Mouse (Mus musculus) midbrain, embryonic 10.5 days (tissue): ENCODE data around the gene Lgals3. TPM values are rescaled to one million over a fixed set of nuclear protein-coding genes. Genes with fewer than 3 reads are reported as not detected.
"Not testable (repeated sequence)": the region's sequence is repeated elsewhere in the genome, so short reads cannot be mapped to it uniquely, and the experiment has no call there.

Source experiments
- DNase-seq: peaks from one replicate; pipeline ENCODE4 v3.0.0-alpha.2; 2017; ENCODE audit warnings: low spot score
- H3K27ac ChIP-seq: fragments of 300-500 bp; sonication (generic); replicated peaks from 2 replicates; pipeline ENCODE4 v1.5.1; 2016; ENCODE audit warnings: mild to moderate bottlenecking
- H3K27me3 ChIP-seq: fragments of 300-500 bp; sonication (generic); 2 replicates; pipeline ENCODE4 v1.6.1; 2016; ENCODE audit warnings: low read depth, mild to moderate bottlenecking; ENCODE audit not compliant: poor library complexity, severe bottlenecking
- H3K36me3 ChIP-seq: fragments of 300-500 bp; sonication (generic); 2 replicates; pipeline ENCODE4 v1.6.1; 2016; ENCODE audit warnings: mild to moderate bottlenecking, moderate library complexity
- H3K4me1 ChIP-seq: fragments of 300-500 bp; sonication (generic); 2 replicates; pipeline ENCODE4 v1.6.1; 2016
- H3K4me3 ChIP-seq: fragments of 300-500 bp; sonication (generic); 2 replicates; pipeline ENCODE4 v1.5.1; 2016; ENCODE audit warnings: mild to moderate bottlenecking, moderate library complexity
- H3K9me3 ChIP-seq: fragments of 300-500 bp; sonication (generic); replicated peaks from 2 replicates; pipeline ENCODE4 v1.6.1; 2016; ENCODE audit warnings: mild to moderate bottlenecking
- WGBS: fragments of 180-500 bp; shearing (Covaris S2); methylation state at CpG from one replicate; pipeline ENCODE4 v1.1.7; 2016; 5-methylcytosine and 5-hydroxymethylcytosine counted together
- polyA plus RNA-seq: library from polyadenylated mRNA; unstranded; fragments of >200 nt; fragmentation: Nextera tagmentation; extraction: Ambion mirVana; gene quantifications from 2 replicates; pipeline ENCODE4 v1.2.1, GENCODE M21; 2016

The Lgals3 gene
- polyA plus RNA-seq: 0.37 and 1.3 TPM in 2 replicates

GRCm38 (mm10) chr14:47367461-47367860 is at the start of gene Lgals3:
TSS of gene Lgals3 (plus strand) at chr14:47367751.
- Histone ChIP-seq H3K4me1 (peaks cover 24% of the 10 kb centered on the region), H3K4me3 (no peak within 1 kb of the TSS), H3K27ac (peak within 1 kb of the TSS; percentile 69), H3K36me3 (no peaks in the 10 kb centered on the region), H3K9me3 (no peaks in the 10 kb centered on the region), H3K27me3 (peaks cover 10% of the 10 kb centered on the region)
- WGBS: 46% methylated on average over 9 of the region's 9 CpGs
- peak; percentile 69 for DNase-seq

GRCm38 (mm10) chr14:47319362-47319761 is 48.2 kb upstream of the Lgals3 start:
- no peaks in the 10 kb centered on the region for H3K9me3 ChIP-seq
- 94% methylated on average over 5 of the region's 5 CpGs for WGBS
- no peak overlapping the region for H3K4me3 ChIP-seq
- no peak overlapping the region for H3K27ac ChIP-seq
- peaks cover 80% of the 10 kb centered on the region for H3K36me3 ChIP-seq
- no peaks in the 10 kb centered on the region for H3K4me1 ChIP-seq
- H3K27me3 ChIP-seq: no peaks in the 10 kb centered on the region
- no peak for DNase-seq

GRCm38 (mm10) chr14:47321581-47321980 is 46.0 kb upstream of the Lgals3 start:
- H3K9me3 ChIP-seq, DNase-seq, H3K4me1 ChIP-seq, H3K4me3 ChIP-seq, H3K27me3 ChIP-seq, H3K27ac ChIP-seq: not testable (repeated sequence)
- 96% methylated on average over 7 of the region's 8 CpGs for WGBS
- peaks cover 70% of the 10 kb centered on the region for H3K36me3 ChIP-seq

DNA sequence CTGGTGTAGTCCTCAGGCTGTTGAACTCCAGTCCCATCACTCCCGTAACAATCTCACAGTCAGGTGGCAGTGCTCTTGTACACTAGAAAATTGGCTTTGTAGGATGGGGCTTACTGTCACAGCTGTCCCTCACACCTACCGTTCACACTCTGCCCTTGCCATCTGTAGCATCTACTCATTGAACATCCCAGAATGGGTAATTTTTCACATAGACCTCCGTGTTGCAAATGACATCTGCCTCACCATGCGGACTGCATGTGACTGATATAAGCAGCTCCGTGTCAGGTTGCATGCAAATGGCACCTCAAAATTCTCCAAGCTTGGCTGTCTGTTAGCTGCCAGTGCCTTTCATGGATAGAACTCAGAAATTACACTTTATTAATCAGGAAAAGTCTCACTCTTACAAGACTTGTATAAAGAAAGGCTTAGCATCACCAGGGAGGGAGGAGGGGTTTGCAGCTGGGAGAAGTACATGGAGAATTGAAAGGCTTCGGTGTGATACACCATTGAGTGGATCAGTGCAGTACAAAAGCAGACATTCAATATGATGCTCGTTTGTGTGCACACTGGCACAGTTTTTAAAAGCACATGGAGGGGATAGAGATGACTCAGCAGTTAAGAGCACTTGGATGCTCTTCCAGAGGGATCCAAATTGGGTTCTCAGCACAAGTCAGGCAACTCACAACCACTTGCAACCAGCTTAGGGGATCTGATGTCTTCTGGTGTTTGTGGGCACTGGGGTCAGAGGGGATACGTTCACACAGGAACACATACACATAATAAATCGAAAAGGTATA is 41.4 kb upstream of the Lgals3 start:
- no peak for DNase-seq
- Histone ChIP-seq H3K4me1 (peaks cover 6% of the 10 kb centered on the region; the same call in 1 of the 2 replicates), H3K27ac (no peak overlapping the region), H3K36me3 (peaks cover 30% of the 10 kb centered on the region), H3K9me3 (no peaks in the 10 kb centered on the region), H3K4me3 (no peak overlapping the region), H3K27me3 (no peaks in the 10 kb centered on the region)
- WGBS: 85% methylated on average over 9 of the region's 9 CpGs

DNA sequence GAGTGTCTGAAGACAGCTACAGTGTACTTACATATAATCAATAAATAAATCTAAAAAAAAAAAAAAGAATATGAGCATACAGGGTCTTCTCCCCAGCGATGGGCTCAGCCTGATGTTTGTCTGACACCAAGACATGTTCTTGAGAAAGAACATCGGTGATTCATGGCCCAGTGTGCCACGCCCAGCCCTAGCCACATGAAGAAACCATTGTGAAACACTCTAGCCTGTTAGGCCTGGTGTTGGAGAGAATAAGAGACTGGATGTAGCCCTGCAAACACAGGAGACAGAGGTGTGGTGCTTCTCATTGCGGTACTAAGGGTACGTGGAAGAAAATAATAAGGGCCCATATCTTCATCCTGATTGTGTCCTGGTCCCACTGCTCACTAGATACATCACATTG is 40.2 kb upstream of the Lgals3 start:
- no peak for DNase-seq
- peaks cover 27% of the 10 kb centered on the region for H3K36me3 ChIP-seq
- no peaks in the 10 kb centered on the region for H3K27me3 ChIP-seq
- peaks cover 11% of the 10 kb centered on the region; the same call in 1 of the 2 replicates for H3K4me1 ChIP-seq
- WGBS: 93% methylated on average over 5 of the region's 5 CpGs
- H3K27ac ChIP-seq: no peak overlapping the region
- no peak overlapping the region for H3K4me3 ChIP-seq
- no peaks in the 10 kb centered on the region for H3K9me3 ChIP-seq

DNA sequence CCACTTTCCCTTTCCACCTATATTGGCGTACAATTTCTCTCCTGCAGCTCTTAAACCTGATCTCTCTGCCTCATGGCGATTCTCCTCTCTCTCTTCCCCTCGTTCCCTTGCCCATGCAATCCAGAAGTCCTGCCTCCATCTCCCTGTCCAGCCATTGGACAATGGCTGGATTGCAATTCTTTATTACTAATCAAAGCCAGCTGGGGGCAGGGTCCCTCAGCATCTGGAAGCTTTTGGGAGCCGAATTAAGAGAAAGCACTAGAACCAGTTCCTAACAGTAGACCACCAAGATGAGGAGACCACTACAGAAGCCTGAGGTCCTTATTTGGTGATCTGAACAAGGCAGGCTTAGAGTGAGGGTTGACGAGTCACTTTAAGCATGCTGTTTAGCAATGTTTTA is 35.6 kb upstream of the Lgals3 start:
- H3K9me3 ChIP-seq: no peaks in the 10 kb centered on the region
- H3K4me1 ChIP-seq: peaks cover 11% of the 10 kb centered on the region; the same call in 1 of the 2 replicates
- H3K4me3 ChIP-seq: no peak overlapping the region
- no peaks in the 10 kb centered on the region for H3K27me3 ChIP-seq
- no peak overlapping the region for H3K27ac ChIP-seq
- no peak for DNase-seq
- no peaks in the 10 kb centered on the region for H3K36me3 ChIP-seq
- WGBS: 73% methylated on average over 5 of the region's 5 CpGs

DNA sequence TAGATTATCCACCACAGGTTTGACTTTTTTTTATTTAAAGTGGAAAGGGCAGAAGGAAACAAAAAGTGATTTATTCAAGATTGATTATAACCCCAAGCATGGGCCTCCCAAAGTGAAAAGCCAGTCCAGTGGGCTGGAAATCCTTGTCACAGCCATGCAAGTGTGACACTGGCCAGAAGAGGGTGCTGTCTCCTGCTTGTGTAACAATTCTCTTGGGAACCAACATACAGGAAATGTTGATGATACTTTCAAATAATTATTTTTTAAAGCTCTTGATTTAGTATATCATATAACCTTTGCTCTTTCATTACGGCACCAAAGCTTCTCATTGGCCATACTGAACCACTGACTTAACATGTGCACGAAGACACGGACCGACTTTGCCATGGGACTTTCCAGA is 32.7 kb upstream of the Lgals3 start:
- WGBS: 83% methylated on average over 4 of the region's 4 CpGs

GRCm38 (mm10) chr14:47335300-47335699 is 32.3 kb upstream of the Lgals3 start:
- no peaks in the 10 kb centered on the region for H3K9me3 ChIP-seq
- H3K27ac ChIP-seq: no peak overlapping the region
- H3K36me3 ChIP-seq: no peaks in the 10 kb centered on the region
- H3K27me3 ChIP-seq: no peaks in the 10 kb centered on the region
- H3K4me3 ChIP-seq: no peak overlapping the region
- WGBS: 90% methylated on average over 3 of the region's 3 CpGs
- DNase-seq: no peak
- H3K4me1 ChIP-seq: peaks cover 4% of the 10 kb centered on the region; the same call in 1 of the 2 replicates

More for the DNA sequence above, 32.7 kb upstream of the Lgals3 start:
- no peaks in the 10 kb centered on the region for H3K27me3 ChIP-seq
- no peaks in the 10 kb centered on the region for H3K9me3 ChIP-seq
- peak; percentile 52 for DNase-seq
- H3K27ac ChIP-seq: no peak overlapping the region
- peaks cover 4% of the 10 kb centered on the region; the same call in 1 of the 2 replicates for H3K4me1 ChIP-seq
- no peak overlapping the region for H3K4me3 ChIP-seq
- H3K36me3 ChIP-seq: no peaks in the 10 kb centered on the region

DNA sequence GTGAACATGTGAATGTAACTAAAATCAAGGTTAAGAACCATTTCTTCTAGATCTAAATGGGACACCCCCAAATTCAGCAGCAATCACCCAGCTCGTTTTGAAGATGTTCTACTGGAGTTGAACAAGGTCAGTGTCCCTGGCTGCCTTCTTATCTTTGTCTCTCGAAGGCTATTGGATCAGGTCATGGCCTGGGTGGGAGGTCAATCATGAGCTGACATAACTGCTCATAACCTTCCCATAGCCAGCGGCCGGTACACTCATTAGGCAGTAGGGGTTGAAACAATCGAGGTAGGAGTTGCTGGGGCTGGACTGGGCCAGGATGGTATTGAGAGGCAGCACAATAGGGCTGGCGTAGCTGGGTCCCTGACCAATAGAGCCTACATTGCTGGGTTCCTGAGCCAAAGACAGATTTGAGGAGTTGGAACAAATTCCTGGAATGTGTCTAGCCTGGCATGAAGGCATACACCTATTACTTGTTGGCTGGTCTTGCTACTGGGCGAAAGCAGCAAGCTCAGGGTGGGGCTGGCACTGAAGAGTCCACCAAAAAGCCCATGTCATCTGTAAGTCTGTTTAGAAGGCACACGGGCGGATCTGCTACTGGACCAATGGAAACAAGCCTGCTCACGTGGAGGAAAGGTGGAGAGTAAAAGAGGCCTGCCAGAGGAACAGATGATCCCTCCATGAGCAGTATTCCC is 27.2 kb upstream of the Lgals3 start:
- H3K9me3 ChIP-seq: no peaks in the 10 kb centered on the region
- DNase-seq: no peak
- H3K27ac ChIP-seq: no peak overlapping the region
- peaks cover 6% of the 10 kb centered on the region for H3K4me1 ChIP-seq
- no peaks in the 10 kb centered on the region for H3K27me3 ChIP-seq
- H3K4me3 ChIP-seq: no peak overlapping the region
- WGBS: 87% methylated on average over 10 of the region's 10 CpGs
- H3K36me3 ChIP-seq: no peaks in the 10 kb centered on the region

DNA sequence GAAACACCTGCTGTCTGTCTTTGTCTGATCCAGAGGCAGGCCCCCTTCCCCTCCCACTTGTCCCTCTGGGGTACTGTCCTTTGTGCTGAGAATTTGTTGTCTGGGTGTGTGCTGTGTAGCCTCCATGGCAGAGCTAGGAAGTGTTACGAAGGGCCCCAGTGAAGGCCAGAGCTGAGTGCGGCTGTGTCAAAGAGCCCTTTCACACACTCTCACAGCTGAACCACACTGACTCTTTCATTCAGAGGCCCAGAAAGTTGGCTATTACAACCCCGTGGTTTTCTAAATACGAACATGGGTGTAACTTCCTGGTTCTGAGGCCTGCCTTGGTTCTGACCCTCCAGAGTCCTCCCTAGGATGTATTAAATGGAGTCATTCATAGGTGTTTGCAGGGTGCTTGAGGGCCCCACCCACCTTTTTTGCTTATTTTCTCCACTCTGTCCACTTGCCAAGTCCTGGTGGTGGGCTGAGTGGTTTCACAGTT is 25.7 kb upstream of the Lgals3 start:
- no peak overlapping the region for H3K4me3 ChIP-seq
- H3K9me3 ChIP-seq: no peaks in the 10 kb centered on the region
- peaks cover 6% of the 10 kb centered on the region for H3K4me1 ChIP-seq
- no peaks in the 10 kb centered on the region for H3K36me3 ChIP-seq
- no peaks in the 10 kb centered on the region for H3K27me3 ChIP-seq
- 70% methylated on average over 4 of the region's 4 CpGs for WGBS
- DNase-seq: no peak
- H3K27ac ChIP-seq: peak overlapping the region; percentile 24; the same call in 1 of the 2 replicates

DNA sequence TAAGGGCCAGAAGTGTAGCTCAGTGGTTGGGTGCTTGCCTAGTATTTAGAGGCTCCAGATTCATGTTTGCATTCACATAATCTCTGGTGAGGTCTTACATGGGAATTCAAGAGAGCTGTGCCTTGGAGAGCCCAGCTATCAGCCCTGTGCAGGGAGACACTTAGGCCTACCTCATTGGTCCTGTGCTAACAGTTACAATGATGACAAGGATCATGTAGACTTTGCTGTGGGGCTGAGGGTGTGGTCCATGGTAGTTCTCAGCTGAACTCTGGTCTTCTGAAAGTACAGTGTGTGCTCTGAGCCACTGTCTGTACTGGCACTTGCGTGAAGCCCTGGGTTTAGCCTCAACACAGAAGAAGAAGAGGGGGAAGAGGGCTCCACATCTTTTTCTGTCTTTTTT is 20.8 kb upstream of the Lgals3 start:
- Histone ChIP-seq H3K9me3 (no peaks in the 10 kb centered on the region), H3K4me1 (peaks cover 5% of the 10 kb centered on the region), H3K4me3 (no peak overlapping the region), H3K27ac (no peak overlapping the region), H3K36me3 (no peaks in the 10 kb centered on the region), H3K27me3 (no peaks in the 10 kb centered on the region)
- 100% methylated on average over 1 of the region's 1 CpGs for WGBS
- no peak for DNase-seq

DNA sequence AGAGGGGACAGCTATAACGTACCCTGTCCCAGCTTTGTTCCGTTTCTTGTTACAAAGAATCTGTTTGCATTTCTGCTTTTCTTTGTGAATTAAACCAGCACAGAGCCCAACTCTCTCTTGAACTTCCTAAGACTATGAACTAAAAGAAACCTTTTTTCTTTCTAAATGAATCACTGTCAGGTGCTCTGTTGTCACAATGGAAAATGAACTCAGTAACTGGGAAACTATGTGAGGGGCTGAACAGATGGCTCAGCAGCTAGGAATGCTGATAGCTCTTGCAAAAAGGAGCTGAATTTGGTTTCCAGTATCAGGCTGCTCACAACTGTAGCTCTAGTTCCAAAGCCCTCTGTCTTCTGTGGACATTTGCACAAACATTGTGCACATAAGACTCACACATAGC is 16.6 kb upstream of the Lgals3 start:
- Histone ChIP-seq H3K4me1 (no peaks in the 10 kb centered on the region), H3K4me3 (no peak overlapping the region), H3K27ac (no peak overlapping the region), H3K36me3 (no peaks in the 10 kb centered on the region), H3K27me3 (no peaks in the 10 kb centered on the region), H3K9me3 (no peaks in the 10 kb centered on the region)
- WGBS: 86% methylated on average over 2 of the region's 2 CpGs
- DNase-seq: no peak

GRCm38 (mm10) chr14:47352272-47352671 is 15.3 kb upstream of the Lgals3 start:
- H3K27me3 ChIP-seq: no peaks in the 10 kb centered on the region
- no peaks in the 10 kb centered on the region for H3K9me3 ChIP-seq
- H3K36me3 ChIP-seq: no peaks in the 10 kb centered on the region
- 93% methylated on average over 10 of the region's 10 CpGs for WGBS
- no peak for DNase-seq
- H3K4me1 ChIP-seq: no peaks in the 10 kb centered on the region
- no peak overlapping the region for H3K4me3 ChIP-seq
- no peak overlapping the region for H3K27ac ChIP-seq
